Mouse (Mus musculus) T-cell, adult 2 months (primary cell): ENCODE results near the gene Agrp.
A peak's percentile ranks its signal among the peaks of the same experiment; 100 is the strongest.

Experiments used
- DNase-seq: peaks from one replicate; pipeline ENCODE4 v3.0.0; 2022; ENCODE audit warnings: low spot score

Gene Agrp

GRCm38 (mm10) chr8:105598777-105599176, 38.4 kb downstream of the Agrp start:
- DNase-seq: no peak

GRCm38 (mm10) chr8:105596362-105597034, 40.7 kb downstream of the Agrp start:
- DNase-seq: peak; percentile 74

GRCm38 (mm10) chr8:105594451-105595242, 42.5 kb downstream of the Agrp start:
- DNase-seq: no peak

- no peak for DNase-seq
Observed at GRCm38 (mm10) chr8:105593859-105594258, 43.3 kb downstream of the Agrp start.

GRCm38 (mm10) chr8:105592431-105592830, 44.8 kb downstream of the Agrp start:
- no peak for DNase-seq

GRCm38 (mm10) chr8:105579719-105580118, 57.5 kb downstream of the Agrp start:
- no peak for DNase-seq

GRCm38 (mm10) chr8:105575538-105575937, 61.7 kb downstream of the Agrp start:
- no peak for DNase-seq

GRCm38 (mm10) chr8:105574741-105575140, 62.5 kb downstream of the Agrp start:
- no peak for DNase-seq

- DNase-seq: peak; percentile 16
Observed at GRCm38 (mm10) chr8:105573427-105573826, 63.8 kb downstream of the Agrp start.

- no peak for DNase-seq
Observed at GRCm38 (mm10) chr8:105571810-105572209, 65.4 kb downstream of the Agrp start.

- peak; percentile 29 for DNase-seq
Observed at GRCm38 (mm10) chr8:105566703-105567595, 70.2 kb downstream of the Agrp start.

GRCm38 (mm10) chr8:105565952-105566702, 71.1 kb downstream of the Agrp start, which contains the start of gene Atp6v0d1:
Atp6v0d1 (minus strand) TSS chr8:105566047.
- DNase-seq: peak; percentile 100

GRCm38 (mm10) chr8:105565401-105565881, 71.8 kb downstream of the Agrp start:
- peak; percentile 73 for DNase-seq

- DNase-seq: peak; percentile 10
Observed at GRCm38 (mm10) chr8:105564573-105565229, 72.5 kb downstream of the Agrp start.

GRCm38 (mm10) chr8:105563871-105564270, 73.3 kb downstream of the Agrp start:
- DNase-seq: no peak

- DNase-seq: no peak
Observed at GRCm38 (mm10) chr8:105562863-105563262, 74.3 kb downstream of the Agrp start.

- no peak for DNase-seq
Observed at GRCm38 (mm10) chr8:105555230-105555629, 82.0 kb downstream of the Agrp start.

- DNase-seq: peak; percentile 48
Observed at GRCm38 (mm10) chr8:105554087-105554486, 83.1 kb downstream of the Agrp start.

GRCm38 (mm10) chr8:105552824-105553223, 84.4 kb downstream of the Agrp start:
- DNase-seq: no peak

GRCm38 (mm10) chr8:105552032-105552431, 85.2 kb downstream of the Agrp start:
- no peak for DNase-seq

- DNase-seq: no peak
Observed at GRCm38 (mm10) chr8:105550083-105550482, 87.1 kb downstream of the Agrp start.
